Comparison of ENCODE assay signal across 27 mouse cellular contexts in the genomic region with DNA sequence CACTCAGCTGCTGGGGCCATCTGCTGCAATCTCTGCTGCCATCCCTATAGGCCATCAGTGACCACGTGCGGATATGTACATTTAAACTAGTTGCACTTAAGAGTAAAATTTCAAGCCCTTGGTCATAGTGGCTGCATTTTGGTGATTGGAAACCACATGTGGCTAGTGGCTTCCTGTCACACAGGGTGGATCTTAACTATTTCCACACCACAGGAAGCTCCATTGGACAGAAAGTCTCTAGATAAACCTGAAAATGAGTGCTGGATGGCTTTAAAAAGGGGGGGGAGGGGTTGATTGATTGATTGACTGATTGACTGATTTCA. TPM values are rescaled to one million over a fixed set of nuclear protein-coding genes. Genes with fewer than 3 reads are reported as not detected.
DNase-seq lines count a peak whose midpoint lies in the region; ATAC-seq and TF ChIP-seq lines count a peak whose summit lies in the region.
"Had no signal": no experiment of that assay in that cellular context is flagged by ENCODE, and none has a peak within 500 bp of the region (broad histone marks: within the 10 kb centered on the region; RNA-seq: fewer than 3 reads in every experiment).

No protein-coding gene starts in this region.

- H3K4me2 ChIP-seq in intestine, embryonic 16.5 days (ENCODE audit: low read depth, low read length) = 0 out of 2 replicates have a peak overlapping the region, but pooled peaks have one; percentile 41
- H3K4me2 ChIP-seq in hindbrain, embryonic 14.5 days (replicated peaks) = no peak overlapping the region
- H3K4me2 ChIP-seq: embryonic facial prominence, embryonic 13.5 days; forebrain, embryonic 13.5 days; heart, embryonic 13.5 days; hindbrain, embryonic 12.5 days; kidney, embryonic 15.5 days; limb, embryonic 13.5 days; liver, embryonic 12.5 days; midbrain, embryonic 15.5 days had no signal

- H3K9me3 ChIP-seq in intestine, embryonic 16.5 days (ENCODE audit: control insufficient read depth, low read length) = no peaks in the 10 kb centered on the region
- H3K9me3 ChIP-seq in hindbrain, embryonic 14.5 days (ENCODE audit: control insufficient read depth, low read length) = no peaks in the 10 kb centered on the region
- H3K9me3 ChIP-seq: embryonic facial prominence, embryonic 13.5 days; forebrain, embryonic 13.5 days; heart, embryonic 13.5 days; hindbrain, embryonic 12.5 days; kidney, embryonic 15.5 days; limb, embryonic 13.5 days; liver, embryonic 12.5 days; midbrain, embryonic 15.5 days had no signal

- intact Hi-C loops in left cerebral cortex, postnatal 36 days (cut with DNase I) = no loop called here

- DNase-seq in spleen, postnatal 36 days (ENCODE audit: low spot score in 2 of 2) = no peak
- DNase-seq in hindbrain, embryonic 14.5 days (ENCODE audit: low spot score) = no peak
- DNase-seq in gastrocnemius, adult 8-10 months (ENCODE audit: low spot score in 2 of 2) = no peak
- no peak for DNase-seq in left cerebral cortex, postnatal 36 days (ENCODE audit: low spot score in 2 of 2)
- DNase-seq: adrenal gland, postnatal 14 days; cerebellum, adult 2 months; cerebellum, postnatal 25 days; embryo, embryonic 11 days; gastrocnemius, postnatal 10 days; heart, adult 2 months; heart, postnatal 14 days; lung, adult 18-20 months; right cerebral cortex, adult 18-20 months; right cerebral cortex, postnatal 4 days; thymus, postnatal 25 days had no signal

- H3K27ac ChIP-seq in embryonic fibroblast, embryonic 13.5 days (ENCODE audit: insufficient read depth, low read length) = peak overlapping the region; percentile 82
- peak overlapping the region; percentile 97 for H3K27ac ChIP-seq in intestine, embryonic 16.5 days (ENCODE audit: low read length)
- peak overlapping the region; percentile 98 for H3K27ac ChIP-seq in small intestine, adult 2 months (ENCODE audit: insufficient read depth, low read depth, low read length)
- H3K27ac ChIP-seq in hindbrain, embryonic 14.5 days = no peak overlapping the region
- H3K27ac ChIP-seq: embryonic facial prominence, embryonic 13.5 days; forebrain, embryonic 13.5 days; heart, adult 2 months; heart, embryonic 13.5 days; hindbrain, embryonic 12.5 days; limb, embryonic 13.5 days; liver, embryonic 12.5 days; midbrain, embryonic 15.5 days had no signal

- peaks cover 41% of the 10 kb centered on the region for H3K4me1 ChIP-seq in embryonic fibroblast, embryonic 13.5 days (ENCODE audit: control insufficient read depth, insufficient read depth, low read length)
- H3K4me1 ChIP-seq in intestine, embryonic 16.5 days (ENCODE audit: control insufficient read depth, insufficient read depth, low read length) = peaks cover 22% of the 10 kb centered on the region
- H3K4me1 ChIP-seq in small intestine, adult 2 months (ENCODE audit: control insufficient read depth, insufficient read depth, insufficient read length, low read length) = peaks cover 39% of the 10 kb centered on the region; the same call in 1 of the 2 replicates
- H3K4me1 ChIP-seq in hindbrain, embryonic 14.5 days (replicated peaks; ENCODE audit: control insufficient read depth, insufficient read depth, low read length) = no peaks in the 10 kb centered on the region
- H3K4me1 ChIP-seq: forebrain, embryonic 13.5 days; hindbrain, embryonic 12.5 days had no signal

- H3K27me3 ChIP-seq in intestine, embryonic 16.5 days (replicated peaks; ENCODE audit: control insufficient read depth, insufficient read depth, low read length) = no peaks in the 10 kb centered on the region
- H3K27me3 ChIP-seq in small intestine, adult 2 months (ENCODE audit: control insufficient read depth, insufficient read depth, low read length) = no peaks in the 10 kb centered on the region
- H3K27me3 ChIP-seq in hindbrain, embryonic 14.5 days (ENCODE audit: control insufficient read depth, insufficient read depth, low read length) = no peaks in the 10 kb centered on the region
- H3K27me3 ChIP-seq: embryonic facial prominence, embryonic 13.5 days; forebrain, embryonic 13.5 days; heart, embryonic 13.5 days; kidney, embryonic 15.5 days; limb, embryonic 13.5 days; midbrain, embryonic 15.5 days had no signal

- TF ChIP-seq POLR2A in embryonic fibroblast, embryonic 13.5 days (IDR thresholded peaks at IDR 0.05; ENCODE audit: low read depth, low read length) = no peak
- no peak for TF ChIP-seq POLR2A in small intestine, adult 2 months (IDR thresholded peaks at IDR 0.05; ENCODE audit: low read depth, low read length)

- no peaks in the 10 kb centered on the region for H3K36me3 ChIP-seq in intestine, embryonic 16.5 days (ENCODE audit: control insufficient read depth, insufficient read depth, low read length)
- H3K36me3 ChIP-seq in small intestine, adult 2 months (ENCODE audit: control insufficient read depth, insufficient read depth, low read length) = no peaks in the 10 kb centered on the region
- no peaks in the 10 kb centered on the region for H3K36me3 ChIP-seq in hindbrain, embryonic 14.5 days (replicated peaks; ENCODE audit: control insufficient read depth, insufficient read depth)
- H3K36me3 ChIP-seq: embryonic facial prominence, embryonic 13.5 days; heart, embryonic 13.5 days; hindbrain, embryonic 12.5 days; kidney, embryonic 15.5 days; limb, embryonic 13.5 days; liver, embryonic 12.5 days; midbrain, embryonic 15.5 days had no signal

- peak overlapping the region; percentile 55; the same call in 1 of the 2 replicates for H3K9ac ChIP-seq in intestine, embryonic 16.5 days (ENCODE audit: low read depth, low read length)
- H3K9ac ChIP-seq in hindbrain, embryonic 14.5 days = no peak overlapping the region
- H3K9ac ChIP-seq: embryonic facial prominence, embryonic 13.5 days; forebrain, embryonic 13.5 days; heart, embryonic 13.5 days; hindbrain, embryonic 12.5 days; kidney, embryonic 15.5 days; limb, embryonic 13.5 days; liver, embryonic 12.5 days; midbrain, embryonic 15.5 days had no signal

- ATAC-seq in intestine, embryonic 16.5 days = no peak
- ATAC-seq in hindbrain, embryonic 14.5 days (ENCODE audit: low FRiP score) = no peak
- ATAC-seq: forebrain, embryonic 13.5 days; inflammation-experienced regulatory T-cells, adult 6 months; liver, embryonic 12.5 days; midbrain, embryonic 15.5 days had no signal

- no peak overlapping the region for H3K4me3 ChIP-seq in embryonic fibroblast, embryonic 13.5 days (ENCODE audit: insufficient read depth, low read length)
- peak overlapping the region; percentile 2; the same call in 1 of the 2 replicates for H3K4me3 ChIP-seq in intestine, embryonic 16.5 days (ENCODE audit: low read length)
- H3K4me3 ChIP-seq in small intestine, adult 2 months (ENCODE audit: low read depth, low read length) = no peak overlapping the region
- H3K4me3 ChIP-seq in hindbrain, embryonic 14.5 days (replicated peaks; ENCODE audit: low read length) = no peak overlapping the region
- H3K4me3 ChIP-seq: embryonic facial prominence, embryonic 13.5 days; forebrain, embryonic 13.5 days; heart, adult 2 months; heart, embryonic 13.5 days; hindbrain, embryonic 12.5 days; kidney, embryonic 15.5 days; limb, embryonic 13.5 days; liver, embryonic 12.5 days; midbrain, embryonic 15.5 days had no signal

- TF ChIP-seq CTCF in embryonic fibroblast, embryonic 13.5 days (IDR thresholded peaks at IDR 0.05; ENCODE audit: borderline replicate concordance, insufficient read depth, low read length) = no peak
- no peak for TF ChIP-seq CTCF in small intestine, adult 2 months (IDR thresholded peaks at IDR 0.05; ENCODE audit: extremely low read depth, insufficient read length, insufficient replicate concordance, low read depth, low read length)

- WGBS in intestine, embryonic 16.5 days = 58% methylated on average over 2 of the region's 2 CpGs
- 42% methylated on average over 2 of the region's 2 CpGs for WGBS in small intestine, adult 2 months
- 92% methylated on average over 2 of the region's 2 CpGs for WGBS in hindbrain, embryonic 14.5 days

RNA-seq across cellular contexts. Expression of a gene that starts 9.7 kb away (rescaled TPM):
- polyA plus RNA-seq in embryonic fibroblast, embryonic 13.5 days (2011; ENCODE audit: insufficient read length, low read depth, missing spikeins) = 228 and 282 TPM in 2 replicates
- 6.5 and 9.2 TPM in 2 replicates for polyA plus RNA-seq in intestine, embryonic 16.5 days (2015; fragmentation: Nextera tagmentation; extraction: Ambion mirVana)
- polyA plus RNA-seq in small intestine, adult 2 months (2012; rRNA removed) = 4.8 and 4.9 TPM in 2 replicates
- 2.0 and 3.2 TPM in 2 replicates for polyA plus RNA-seq in hindbrain, embryonic 14.5 days (2014; fragmentation: Nextera tagmentation; extraction: Ambion mirVana)
- total RNA-seq in gastrocnemius, adult 8-10 months (2022) = 1 to 10 TPM; 4.0 to 5.8 (median 5.0) TPM
- 1 to 10 TPM; 3.5 to 7.6 TPM for total RNA-seq in left cerebral cortex, postnatal 36 days (2021)

RNA-seq across cellular contexts. Expression of a gene that starts 21.1 kb away (rescaled TPM):
- polyA plus RNA-seq in embryonic fibroblast, embryonic 13.5 days (2011; ENCODE audit: insufficient read length, low read depth, missing spikeins) = 17.4 and 24.0 TPM in 2 replicates
- polyA plus RNA-seq in intestine, embryonic 16.5 days (2015; fragmentation: Nextera tagmentation; extraction: Ambion mirVana) = 21.9 and 22.2 TPM in 2 replicates
- polyA plus RNA-seq in small intestine, adult 2 months (2012; rRNA removed) = 0.56 and 0.84 TPM in 2 replicates
- 4.6 and 6.8 TPM in 2 replicates for polyA plus RNA-seq in hindbrain, embryonic 14.5 days (2014; fragmentation: Nextera tagmentation; extraction: Ambion mirVana)
- total RNA-seq in gastrocnemius, adult 8-10 months (2022) = not detected
- under 1 TPM; 0.12 to 0.39 TPM for total RNA-seq in left cerebral cortex, postnatal 36 days (2021)

Comparison
In these comparisons a context has a peak if more than half of its experiments do, and no peak if none do; other contexts are left out.
1. RNA of a gene that starts 9.7 kb away (polyA plus RNA-seq): 228 to 282 TPM in embryonic fibroblast, embryonic 13.5 days; 6.5 to 9.2 TPM in intestine, embryonic 16.5 days, 4.8 to 4.9 TPM in small intestine, adult 2 months and 2.0 to 3.2 TPM in hindbrain, embryonic 14.5 days; every median in the first group is over 10 times any median in the second.